ENCODE assay signal across 11 mouse cellular contexts in genomic region chr1:128400926-128401325, GRCm38 (mm10). TPM values are rescaled to one million over a fixed set of nuclear protein-coding genes. Genes with fewer than 3 reads are reported as not detected.
DNase-seq lines count a peak whose midpoint lies in the region; ATAC-seq lines count a peak whose summit lies in the region.
"Had no signal": no experiment of that assay in that cellular context is flagged by ENCODE, and none has a peak within 500 bp of the region (broad histone marks: within the 10 kb centered on the region; RNA-seq: fewer than 3 reads in every experiment).

No protein-coding gene starts in this region.

- H3K27ac ChIP-seq in midbrain, embryonic 11.5 days (ENCODE audit: low read depth, low read length): peak overlapping the region; percentile 46
- H3K27ac ChIP-seq in midbrain, embryonic 16.5 days (ENCODE audit: low read length): no peak overlapping the region
- peak overlapping the region; percentile 72 for H3K27ac ChIP-seq in forebrain, embryonic 15.5 days (replicated peaks)
- 0 out of 2 replicates have a peak overlapping the region, but pooled peaks have one; percentile 39 for H3K27ac ChIP-seq in midbrain, embryonic 14.5 days (replicated peaks; ENCODE audit: low read depth, low read length)
- H3K27ac ChIP-seq in liver, embryonic 11.5 days (ENCODE audit: low read depth, low read length): no peak overlapping the region
- H3K27ac ChIP-seq: liver, embryonic 13.5 days had no signal

- DNase-seq in midbrain, embryonic 11.5 days (ENCODE audit: low spot score, missing footprints): peak; percentile 83
- peak; percentile 66 for DNase-seq in R1 (ENCODE audit: low read depth, low spot score)
- peak; percentile 20 for DNase-seq in midbrain, embryonic 14.5 days
- no peak for DNase-seq in adrenal gland, postnatal 14 days
- no peak for DNase-seq in liver, embryonic 11.5 days (ENCODE audit: low spot score)
- DNase-seq: cerebellum, adult 8-10 months; gastrocnemius, postnatal 36 days; liver, embryonic 13.5 days; lung, postnatal 10 days had no signal

- 6% methylated on average over 2 of the region's 2 CpGs for WGBS in midbrain, embryonic 11.5 days
- WGBS in midbrain, embryonic 16.5 days: 13% methylated on average over 2 of the region's 2 CpGs
- 2% methylated on average over 2 of the region's 2 CpGs for WGBS in forebrain, embryonic 15.5 days
- WGBS in midbrain, embryonic 14.5 days: 7% methylated on average over 2 of the region's 2 CpGs
- 86% methylated on average over 2 of the region's 2 CpGs for WGBS in liver, embryonic 11.5 days

- H3K9ac ChIP-seq in midbrain, embryonic 11.5 days (ENCODE audit: low read length): no peak overlapping the region
- no peak overlapping the region for H3K9ac ChIP-seq in midbrain, embryonic 16.5 days (ENCODE audit: low read depth, low read length)
- H3K9ac ChIP-seq in forebrain, embryonic 15.5 days (replicated peaks): no peak overlapping the region
- no peak overlapping the region for H3K9ac ChIP-seq in midbrain, embryonic 14.5 days (replicated peaks; ENCODE audit: low read length)
- H3K9ac ChIP-seq in liver, embryonic 11.5 days (ENCODE audit: low read depth, low read length): no peak overlapping the region
- H3K9ac ChIP-seq: liver, embryonic 13.5 days had no signal

- peaks cover 2% of the 10 kb centered on the region; the same call in 1 of the 2 replicates for H3K36me3 ChIP-seq in midbrain, embryonic 11.5 days (ENCODE audit: control insufficient read depth, insufficient read depth, low read length)
- H3K36me3 ChIP-seq in midbrain, embryonic 16.5 days (ENCODE audit: control insufficient read depth, insufficient read depth, low read length): 0 out of 2 replicates have a peak, but pooled peaks cover 5% of the 10 kb centered on the region
- H3K36me3 ChIP-seq in forebrain, embryonic 15.5 days: 0 out of 2 replicates have a peak, but pooled peaks cover 2% of the 10 kb centered on the region
- no peaks in the 10 kb centered on the region; the same call in 1 of the 2 replicates for H3K36me3 ChIP-seq in midbrain, embryonic 14.5 days (ENCODE audit: control insufficient read depth, insufficient read depth, low read length)
- peaks cover 17% of the 10 kb centered on the region for H3K36me3 ChIP-seq in liver, embryonic 11.5 days (ENCODE audit: control insufficient read depth, insufficient read depth, low read length)

- H3K4me2 ChIP-seq in midbrain, embryonic 11.5 days: no peak overlapping the region
- H3K4me2 ChIP-seq in midbrain, embryonic 16.5 days (ENCODE audit: low read length): no peak overlapping the region
- no peak overlapping the region for H3K4me2 ChIP-seq in forebrain, embryonic 15.5 days (replicated peaks)
- no peak overlapping the region for H3K4me2 ChIP-seq in midbrain, embryonic 14.5 days (ENCODE audit: low read length)
- H3K4me2 ChIP-seq in liver, embryonic 11.5 days: no peak overlapping the region
- H3K4me2 ChIP-seq: liver, embryonic 13.5 days had no signal

- peak; percentile 62 for ATAC-seq in midbrain, embryonic 11.5 days (ENCODE audit: low FRiP score)
- ATAC-seq in midbrain, embryonic 16.5 days: no peak
- no peak for ATAC-seq in forebrain, embryonic 15.5 days (replicated peaks)
- no peak for ATAC-seq in midbrain, embryonic 14.5 days (ENCODE audit: low FRiP score, low TSS enrichment)
- no peak for ATAC-seq in liver, embryonic 11.5 days (replicated peaks; ENCODE audit: low FRiP score)

- no peaks in the 10 kb centered on the region for H3K27me3 ChIP-seq in midbrain, embryonic 11.5 days (ENCODE audit: control insufficient read depth, insufficient read depth, low read length)
- H3K27me3 ChIP-seq in midbrain, embryonic 16.5 days (ENCODE audit: control insufficient read depth, insufficient read depth, low read depth, low read length): no peaks in the 10 kb centered on the region
- H3K27me3 ChIP-seq in forebrain, embryonic 15.5 days: no peaks in the 10 kb centered on the region
- H3K27me3 ChIP-seq in midbrain, embryonic 14.5 days (ENCODE audit: control insufficient read depth, insufficient read depth, low read length): no peaks in the 10 kb centered on the region
- no peaks in the 10 kb centered on the region for H3K27me3 ChIP-seq in liver, embryonic 11.5 days (replicated peaks; ENCODE audit: control insufficient read depth, insufficient read depth, low read length)
- H3K27me3 ChIP-seq: liver, embryonic 13.5 days had no signal

- H3K4me1 ChIP-seq in midbrain, embryonic 11.5 days (ENCODE audit: control insufficient read depth, insufficient read depth, low read length): peaks cover 26% of the 10 kb centered on the region
- peaks cover 5% of the 10 kb centered on the region; the same call in 1 of the 2 replicates for H3K4me1 ChIP-seq in midbrain, embryonic 16.5 days (ENCODE audit: control insufficient read depth, insufficient read depth, low read length)
- peaks cover 34% of the 10 kb centered on the region for H3K4me1 ChIP-seq in forebrain, embryonic 15.5 days
- H3K4me1 ChIP-seq in midbrain, embryonic 14.5 days (ENCODE audit: control insufficient read depth, insufficient read depth, low read length): 0 out of 2 replicates have a peak, but pooled peaks cover 3% of the 10 kb centered on the region
- H3K4me1 ChIP-seq in liver, embryonic 11.5 days (replicated peaks; ENCODE audit: control insufficient read depth, insufficient read depth, low read length): no peaks in the 10 kb centered on the region
- H3K4me1 ChIP-seq: liver, embryonic 13.5 days had no signal

- no peak overlapping the region for H3K4me3 ChIP-seq in midbrain, embryonic 11.5 days (ENCODE audit: low read depth, low read length)
- no peak overlapping the region for H3K4me3 ChIP-seq in midbrain, embryonic 16.5 days (ENCODE audit: low read depth, low read length)
- no peak overlapping the region for H3K4me3 ChIP-seq in forebrain, embryonic 15.5 days
- H3K4me3 ChIP-seq in midbrain, embryonic 14.5 days (replicated peaks; ENCODE audit: low read depth, low read length): no peak overlapping the region
- no peak overlapping the region for H3K4me3 ChIP-seq in liver, embryonic 11.5 days (ENCODE audit: low read depth, low read length)
- H3K4me3 ChIP-seq: liver, embryonic 13.5 days had no signal

- no peaks in the 10 kb centered on the region for H3K9me3 ChIP-seq in midbrain, embryonic 11.5 days (ENCODE audit: control insufficient read depth, low read length)
- no peaks in the 10 kb centered on the region for H3K9me3 ChIP-seq in midbrain, embryonic 16.5 days (replicated peaks; ENCODE audit: control insufficient read depth, low read length, poor library complexity, severe bottlenecking)
- no peaks in the 10 kb centered on the region for H3K9me3 ChIP-seq in forebrain, embryonic 15.5 days
- H3K9me3 ChIP-seq in midbrain, embryonic 14.5 days (ENCODE audit: control insufficient read depth, low read length): no peaks in the 10 kb centered on the region
- H3K9me3 ChIP-seq in liver, embryonic 11.5 days (ENCODE audit: control insufficient read depth, low read length): no peaks in the 10 kb centered on the region
- H3K9me3 ChIP-seq: liver, embryonic 13.5 days had no signal

RNA-seq across cellular contexts. Expression of gene Dars, which starts 16.2 kb away (rescaled TPM):
- polyA plus RNA-seq in midbrain, embryonic 11.5 days (2014; fragmentation: Nextera tagmentation; extraction: Ambion mirVana): 126 and 148 TPM in 2 replicates
- polyA plus RNA-seq in midbrain, embryonic 16.5 days (2015; fragmentation: Nextera tagmentation; extraction: Ambion mirVana): 123 and 124 TPM in 2 replicates
- polyA plus RNA-seq in forebrain, embryonic 15.5 days (2015; fragmentation: Nextera tagmentation; extraction: Ambion mirVana): 137 and 141 TPM in 2 replicates
- polyA plus RNA-seq in midbrain, embryonic 14.5 days (2014; fragmentation: Nextera tagmentation; extraction: Ambion mirVana): 96.7 and 111 TPM in 2 replicates
- total RNA-seq in adrenal gland, postnatal 14 days (2021): 85.9 and 87.5 TPM in 2 replicates
- polyA plus RNA-seq in liver, embryonic 11.5 days (2014; fragmentation: Nextera tagmentation; extraction: Ambion mirVana): 156 and 171 TPM in 2 replicates

RNA-seq across cellular contexts. Expression of gene Mcm6, which starts 41.5 kb away (rescaled TPM):
- polyA plus RNA-seq in midbrain, embryonic 11.5 days (2014; fragmentation: Nextera tagmentation; extraction: Ambion mirVana): 315 and 320 TPM in 2 replicates
- 44.9 and 50.4 TPM in 2 replicates for polyA plus RNA-seq in midbrain, embryonic 16.5 days (2015; fragmentation: Nextera tagmentation; extraction: Ambion mirVana)
- polyA plus RNA-seq in forebrain, embryonic 15.5 days (2015; fragmentation: Nextera tagmentation; extraction: Ambion mirVana): 110 and 114 TPM in 2 replicates
- 41.3 and 77.8 TPM in 2 replicates for polyA plus RNA-seq in midbrain, embryonic 14.5 days (2014; fragmentation: Nextera tagmentation; extraction: Ambion mirVana)
- 49.6 and 56.3 TPM in 2 replicates for total RNA-seq in adrenal gland, postnatal 14 days (2021)
- 384 and 445 TPM in 2 replicates for polyA plus RNA-seq in liver, embryonic 11.5 days (2014; fragmentation: Nextera tagmentation; extraction: Ambion mirVana)

Comparison
In these comparisons a context has a peak if more than half of its experiments do, and no peak if none do; other contexts are left out.
1. H3K27ac ChIP-seq: peak in midbrain, embryonic 11.5 days (single experiment), forebrain, embryonic 15.5 days (single experiment) and midbrain, embryonic 14.5 days (single experiment); none in midbrain, embryonic 16.5 days (single experiment) and liver, embryonic 11.5 days (single experiment).
2. DNase-seq: peak in midbrain, embryonic 11.5 days (single experiment), R1 (single experiment) and midbrain, embryonic 14.5 days (single experiment); none in adrenal gland, postnatal 14 days (single experiment) and liver, embryonic 11.5 days (single experiment).